Mouse (Mus musculus): ENCODE data around the gene Ypel2. TPM values are rescaled to one million over a fixed set of nuclear protein-coding genes. Genes with fewer than 3 reads are reported as not detected.

The Ypel2 gene
- polyA plus RNA-seq, 2 experiments: 6.8 to 9.2 TPM

GRCm38 (mm10) chr11:86919468-86919867 lies 74.0 kb downstream of the Ypel2 start:
- no peak for TF ChIP-seq POLR2A (IDR thresholded peaks at IDR 0.05; ENCODE audit: borderline replicate concordance, extremely low read depth, insufficient read depth, insufficient read length)
- WGBS: 78% methylated on average over 7 of the region's 7 CpGs

GRCm38 (mm10) chr11:86917536-86917935 lies 76.0 kb downstream of the Ypel2 start:
- Histone ChIP-seq H3K4me1 (ENCODE audit: control insufficient read depth, insufficient read depth, low read length) (peaks cover 5% of the 10 kb centered on the region; the same call in 1 of the 2 replicates), H3K9me3 (ENCODE audit: control insufficient read depth, low read length) (no peaks in the 10 kb centered on the region), H3K9ac (ENCODE audit: low read depth, low read length, severe bottlenecking) (no peak overlapping the region), H3K36me3 (ENCODE audit: control insufficient read depth, insufficient read depth, low read length) (no peaks in the 10 kb centered on the region), H3K4me2 (replicated peaks; ENCODE audit: low read depth, low read length, severe bottlenecking) (no peak overlapping the region), H3K27ac (replicated peaks; ENCODE audit: low read depth, low read length) (no peak overlapping the region), H3K27me3 (ENCODE audit: control insufficient read depth, insufficient read depth, low read length) (no peaks in the 10 kb centered on the region), H3K4me3 (replicated peaks; ENCODE audit: low read length) (no peak overlapping the region)
- ATAC-seq (ENCODE audit: low FRiP score, low read depth) (no peak), DNase-seq (ENCODE audit: low spot score) (no peak)
- TF ChIP-seq POLR2A (IDR thresholded peaks at IDR 0.05; ENCODE audit: borderline replicate concordance, extremely low read depth, insufficient read depth, insufficient read length): no peak
- WGBS: 93% methylated on average over 2 of the region's 2 CpGs

More at GRCm38 (mm10) chr11:86919468-86919867, 74.0 kb downstream of the Ypel2 start:
- no peaks in the 10 kb centered on the region for H3K9me3 ChIP-seq (ENCODE audit: control insufficient read depth, low read length)
- H3K4me1 ChIP-seq (ENCODE audit: control insufficient read depth, insufficient read depth, low read length): peaks cover 9% of the 10 kb centered on the region; the same call in 1 of the 2 replicates
- DNase-seq (ENCODE audit: low spot score) (no peak), ATAC-seq (ENCODE audit: low FRiP score, low read depth) (no peak)
- H3K4me3 ChIP-seq (replicated peaks; ENCODE audit: low read length): no peak overlapping the region
- no peaks in the 10 kb centered on the region for H3K27me3 ChIP-seq (ENCODE audit: control insufficient read depth, insufficient read depth, low read length)
- H3K36me3 ChIP-seq (ENCODE audit: control insufficient read depth, insufficient read depth, low read length): no peaks in the 10 kb centered on the region
- no peak overlapping the region for H3K27ac ChIP-seq (replicated peaks; ENCODE audit: low read depth, low read length)
- H3K9ac ChIP-seq (ENCODE audit: low read depth, low read length, severe bottlenecking): no peak overlapping the region
- H3K4me2 ChIP-seq (replicated peaks; ENCODE audit: low read depth, low read length, severe bottlenecking): no peak overlapping the region

GRCm38 (mm10) chr11:86916596-86917249 lies 76.8 kb downstream of the Ypel2 start:
- no peak for TF ChIP-seq POLR2A (IDR thresholded peaks at IDR 0.05; ENCODE audit: borderline replicate concordance, extremely low read depth, insufficient read depth, insufficient read length)
- DNase-seq (ENCODE audit: low spot score) (no peak), ATAC-seq (ENCODE audit: low FRiP score, low read depth) (no peak)
- H3K27ac ChIP-seq (replicated peaks; ENCODE audit: low read depth, low read length): no peak overlapping the region
- H3K4me3 ChIP-seq (replicated peaks; ENCODE audit: low read length): no peak overlapping the region
- no peak overlapping the region for H3K4me2 ChIP-seq (replicated peaks; ENCODE audit: low read depth, low read length, severe bottlenecking)
- peaks cover 5% of the 10 kb centered on the region; the same call in 1 of the 2 replicates for H3K4me1 ChIP-seq (ENCODE audit: control insufficient read depth, insufficient read depth, low read length)
- no peaks in the 10 kb centered on the region for H3K9me3 ChIP-seq (ENCODE audit: control insufficient read depth, low read length)
- H3K27me3 ChIP-seq (ENCODE audit: control insufficient read depth, insufficient read depth, low read length): no peaks in the 10 kb centered on the region
- H3K9ac ChIP-seq (ENCODE audit: low read depth, low read length, severe bottlenecking): no peak overlapping the region
- 70% methylated on average over 8 of the region's 8 CpGs for WGBS
- H3K36me3 ChIP-seq (ENCODE audit: control insufficient read depth, insufficient read depth, low read length): no peaks in the 10 kb centered on the region

GRCm38 (mm10) chr11:86914329-86914728 lies 79.2 kb downstream of the Ypel2 start:
- ATAC-seq (ENCODE audit: low FRiP score, low read depth) (no peak), DNase-seq (ENCODE audit: low spot score) (no peak)
- no peaks in the 10 kb centered on the region for H3K36me3 ChIP-seq (ENCODE audit: control insufficient read depth, insufficient read depth, low read length)
- no peaks in the 10 kb centered on the region for H3K4me1 ChIP-seq (ENCODE audit: control insufficient read depth, insufficient read depth, low read length)
- no peak overlapping the region for H3K27ac ChIP-seq (replicated peaks; ENCODE audit: low read depth, low read length)
- H3K27me3 ChIP-seq (ENCODE audit: control insufficient read depth, insufficient read depth, low read length): no peaks in the 10 kb centered on the region
- H3K9ac ChIP-seq (ENCODE audit: low read depth, low read length, severe bottlenecking): no peak overlapping the region
- H3K4me3 ChIP-seq (replicated peaks; ENCODE audit: low read length): no peak overlapping the region
- no peak for TF ChIP-seq POLR2A (IDR thresholded peaks at IDR 0.05; ENCODE audit: borderline replicate concordance, extremely low read depth, insufficient read depth, insufficient read length)
- no peaks in the 10 kb centered on the region for H3K9me3 ChIP-seq (ENCODE audit: control insufficient read depth, low read length)
- 75% methylated on average over 9 of the region's 9 CpGs for WGBS
- H3K4me2 ChIP-seq (replicated peaks; ENCODE audit: low read depth, low read length, severe bottlenecking): no peak overlapping the region

- H3K36me3 ChIP-seq (ENCODE audit: control insufficient read depth, insufficient read depth, low read length): no peaks in the 10 kb centered on the region
- H3K27ac ChIP-seq (replicated peaks; ENCODE audit: low read depth, low read length): no peak overlapping the region
- 88% methylated on average over 4 of the region's 4 CpGs for WGBS
- no peaks in the 10 kb centered on the region for H3K4me1 ChIP-seq (ENCODE audit: control insufficient read depth, insufficient read depth, low read length)
- H3K4me3 ChIP-seq (replicated peaks; ENCODE audit: low read length): no peak overlapping the region
- no peak for DNase-seq (ENCODE audit: low spot score)
- no peak overlapping the region for H3K4me2 ChIP-seq (replicated peaks; ENCODE audit: low read depth, low read length, severe bottlenecking)
- TF ChIP-seq POLR2A (IDR thresholded peaks at IDR 0.05; ENCODE audit: borderline replicate concordance, extremely low read depth, insufficient read depth, insufficient read length): no peak
- no peaks in the 10 kb centered on the region for H3K9me3 ChIP-seq (ENCODE audit: control insufficient read depth, low read length)
- no peak for ATAC-seq (ENCODE audit: low FRiP score, low read depth)
- no peak overlapping the region for H3K9ac ChIP-seq (ENCODE audit: low read depth, low read length, severe bottlenecking)
- no peaks in the 10 kb centered on the region for H3K27me3 ChIP-seq (ENCODE audit: control insufficient read depth, insufficient read depth, low read length)
These were observed 83.3 kb downstream of the Ypel2 start for GRCm38 (mm10) chr11:86910244-86910643.

Data from limb, embryonic 14.5 days (tissue).